28 mouse cellular contexts compared by ENCODE assay signal in the genomic region with DNA sequence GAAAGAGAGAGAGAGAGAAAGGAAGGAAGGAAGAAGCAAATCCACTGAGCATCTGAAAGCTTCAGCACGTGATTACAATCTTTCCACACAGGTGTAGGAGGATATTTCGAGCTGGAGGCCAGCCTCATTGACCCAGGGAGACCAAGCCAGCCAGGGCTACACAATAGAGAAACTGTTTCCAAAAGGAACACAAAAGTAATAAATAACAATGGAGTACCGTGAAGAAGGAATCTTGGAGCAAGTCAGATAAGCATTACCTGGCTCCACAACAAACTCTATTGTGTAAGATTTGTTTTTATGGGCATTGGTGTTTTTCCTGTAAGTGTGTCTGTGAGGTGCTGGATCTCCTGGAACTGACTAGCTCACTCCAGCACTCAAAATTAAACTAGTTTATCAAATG. TPM values are rescaled to one million over a fixed set of nuclear protein-coding genes. Genes with fewer than 3 reads are reported as not detected.
"Had no signal": no experiment of that assay in that cellular context is flagged by ENCODE, and none has a peak within 500 bp of the region (broad histone marks: within the 10 kb centered on the region; RNA-seq: fewer than 3 reads in every experiment).

No protein-coding gene starts in this region.

- DNase-seq: cerebellum, adult 2 months; cerebellum, adult 8-10 months; cerebellum, adult 9-10 months; cerebellum, adult 9-11 months; cerebellum, postnatal 10 days; cerebellum, postnatal 14 days; cerebellum, postnatal 25 days; cerebellum, postnatal 36 days; embryo, embryonic 11 days; forebrain, postnatal 0 days; gastrocnemius, adult 2 months; gastrocnemius, postnatal 10 days; gastrocnemius, postnatal 14 days; gastrocnemius, postnatal 25 days; gastrocnemius, postnatal 36 days; heart, adult 18-20 months; heart, adult 2 months had no signal

- H3K36me3 ChIP-seq: embryonic facial prominence, embryonic 10.5 days; embryonic facial prominence, embryonic 12.5 days; embryonic facial prominence, embryonic 13.5 days; embryonic facial prominence, embryonic 15.5 days; forebrain, embryonic 10.5 days; forebrain, embryonic 12.5 days; forebrain, embryonic 15.5 days had no signal

- H3K4me1 ChIP-seq: embryonic facial prominence, embryonic 12.5 days had no signal

- H3K9ac ChIP-seq: embryonic facial prominence, embryonic 12.5 days; embryonic facial prominence, embryonic 13.5 days; embryonic facial prominence, embryonic 15.5 days; forebrain, embryonic 12.5 days; forebrain, embryonic 13.5 days; forebrain, embryonic 15.5 days; forebrain, postnatal 0 days had no signal

- H3K4me3 ChIP-seq: embryonic facial prominence, embryonic 10.5 days; embryonic facial prominence, embryonic 12.5 days; embryonic facial prominence, embryonic 13.5 days; embryonic facial prominence, embryonic 15.5 days; erythroblast, embryonic 14.5 days; forebrain, embryonic 10.5 days; forebrain, embryonic 12.5 days; forebrain, embryonic 13.5 days; forebrain, embryonic 15.5 days; gastrocnemius, adult 2 months; heart, adult 2 months had no signal

- H3K9me3 ChIP-seq: embryonic facial prominence, embryonic 10.5 days; embryonic facial prominence, embryonic 12.5 days; embryonic facial prominence, embryonic 13.5 days; embryonic facial prominence, embryonic 15.5 days; forebrain, embryonic 10.5 days; forebrain, embryonic 12.5 days; forebrain, embryonic 13.5 days; forebrain, embryonic 15.5 days had no signal

- H3K4me2 ChIP-seq: embryonic facial prominence, embryonic 12.5 days; embryonic facial prominence, embryonic 13.5 days; embryonic facial prominence, embryonic 15.5 days; forebrain, embryonic 12.5 days; forebrain, embryonic 13.5 days; forebrain, embryonic 15.5 days had no signal

- H3K27ac ChIP-seq: embryonic facial prominence, embryonic 10.5 days; embryonic facial prominence, embryonic 12.5 days; embryonic facial prominence, embryonic 13.5 days; embryonic facial prominence, embryonic 15.5 days; forebrain, embryonic 10.5 days; forebrain, embryonic 12.5 days; forebrain, embryonic 13.5 days; forebrain, embryonic 15.5 days; gastrocnemius, adult 2 months; heart, adult 2 months had no signal

- H3K27me3 ChIP-seq: embryonic facial prominence, embryonic 12.5 days; embryonic facial prominence, embryonic 13.5 days; embryonic facial prominence, embryonic 15.5 days; forebrain, embryonic 12.5 days; forebrain, embryonic 13.5 days; forebrain, embryonic 15.5 days had no signal

- ATAC-seq: forebrain, embryonic 13.5 days; forebrain, embryonic 14.5 days; forebrain, embryonic 15.5 days; forebrain, embryonic 16.5 days; forebrain, postnatal 0 days had no signal

RNA-seq across cellular contexts. Expression of a gene that starts 7.1 kb away (rescaled TPM):
- polyA plus RNA-seq: erythroblast, embryonic 14.5 days had no signal
